Mouse (Mus musculus): Measurements from ENCODE around the gene Kdm6a. TPM values are rescaled to one million over a fixed set of nuclear protein-coding genes. Genes with fewer than 3 reads are reported as not detected.

Kdm6a gene
- 10 to 100 TPM; 60.1 to 96.8 TPM for total RNA-seq (2021)
- long read RNA-seq, experiment 1: 0 reads
- long read RNA-seq, experiment 2, full-length matches to known transcripts: 2 of 24 reads
- long read RNA-seq, experiment 2, partial matches to known transcripts: 16 of 24 reads
- long read RNA-seq, experiment 2, other reads (novel, unspliced or antisense): 6 of 24 reads

DNA sequence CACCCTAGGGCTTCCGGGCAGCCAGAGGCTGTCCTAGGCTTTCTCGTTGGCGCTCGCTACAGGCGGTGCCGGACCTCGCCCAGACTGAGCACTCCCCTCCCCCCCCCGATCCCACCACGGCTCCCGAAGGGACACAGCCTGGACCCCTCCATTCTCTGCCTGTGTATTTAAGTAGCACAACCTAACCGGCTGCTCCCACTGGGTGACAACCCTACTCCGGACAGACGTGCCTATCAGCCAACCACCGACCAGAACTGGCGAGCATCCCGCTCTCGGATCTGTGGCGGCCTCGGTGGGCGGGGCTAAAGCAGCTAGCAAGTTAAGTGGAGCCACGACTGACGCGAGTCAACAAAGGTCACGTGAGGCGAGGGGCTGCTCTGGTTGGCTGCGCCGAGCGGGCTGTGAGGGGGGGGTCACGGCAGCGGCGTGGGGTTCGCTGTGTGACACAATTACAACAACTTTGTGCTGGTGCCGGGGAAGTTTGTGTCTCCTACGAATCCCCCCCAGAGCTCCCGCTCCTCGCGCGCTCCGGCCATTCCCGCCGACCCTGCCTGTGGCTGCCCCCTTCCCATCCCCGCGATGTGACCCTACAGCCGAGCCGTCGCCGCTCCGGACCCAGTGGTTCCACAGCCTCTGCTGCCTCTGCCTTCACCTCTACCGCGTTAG lies at the start of gene Kdm6a:
Kdm6a (plus strand) TSS at position 384 of the 666 bp plus-strand sequence.
- peak; percentile 91 to 97 for DNase-seq (ENCODE audit: low spot score in 2 of 2)

DNA sequence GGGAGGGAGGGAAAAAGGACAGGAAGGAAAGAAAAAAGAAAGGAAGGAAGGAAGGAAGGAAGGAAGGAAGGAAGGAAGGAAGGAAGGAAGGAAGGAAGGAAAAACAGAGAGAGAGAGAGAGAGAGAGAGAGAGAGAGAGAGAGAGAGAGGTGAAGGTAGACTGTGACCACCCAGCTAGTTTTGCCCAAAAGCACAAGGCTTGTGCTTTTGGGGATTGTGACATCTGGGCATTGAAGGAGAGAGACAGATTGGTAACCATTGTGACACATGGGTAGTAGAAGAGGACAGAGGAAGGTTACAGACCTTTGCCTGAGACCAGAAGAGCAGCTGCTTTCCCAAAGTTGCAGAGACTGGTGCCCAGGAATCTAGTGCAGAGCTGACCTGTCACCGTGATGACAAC lies 16.8 kb upstream of the Kdm6a start, which contains the start of gene Dusp21:
Dusp21 (plus strand) TSS at position 301 of the 400 bp plus-strand sequence.
- DNase-seq (ENCODE audit: low spot score in 2 of 2): no peak

DNA sequence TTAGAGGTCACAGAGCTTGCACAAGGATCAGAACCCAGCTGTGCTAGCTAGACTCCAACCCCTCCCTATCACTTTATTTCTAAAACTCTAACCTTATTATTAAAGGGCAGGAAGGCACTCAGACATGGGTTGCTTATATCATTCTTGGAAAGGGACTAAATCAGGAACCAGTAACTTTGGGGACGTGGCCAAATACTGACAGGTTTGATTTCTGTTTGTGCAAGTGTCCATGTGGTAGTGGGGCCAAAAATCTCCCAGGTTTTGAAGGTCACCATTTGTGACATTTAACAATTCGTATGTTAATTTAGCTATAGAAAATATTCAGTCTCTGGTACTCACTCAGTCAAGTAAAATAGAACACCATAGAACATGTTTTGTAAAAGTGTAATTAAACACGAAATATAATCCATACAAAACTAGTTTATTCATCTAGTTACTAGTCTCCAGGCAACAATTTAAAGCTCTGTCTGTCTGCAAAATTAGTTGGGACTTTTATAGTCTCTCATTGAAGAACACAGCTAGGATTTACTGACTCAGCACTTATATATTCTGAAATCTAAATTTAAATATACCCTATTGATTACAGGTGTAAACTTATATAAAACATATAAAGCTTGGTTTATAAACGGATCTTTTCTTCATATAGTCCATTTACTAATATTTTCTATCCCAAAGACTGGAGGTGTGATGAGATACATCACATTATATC lies 1.5 kb upstream of the Kdm6a start:
- DNase-seq (ENCODE audit: low spot score in 2 of 2): no peak

DNA sequence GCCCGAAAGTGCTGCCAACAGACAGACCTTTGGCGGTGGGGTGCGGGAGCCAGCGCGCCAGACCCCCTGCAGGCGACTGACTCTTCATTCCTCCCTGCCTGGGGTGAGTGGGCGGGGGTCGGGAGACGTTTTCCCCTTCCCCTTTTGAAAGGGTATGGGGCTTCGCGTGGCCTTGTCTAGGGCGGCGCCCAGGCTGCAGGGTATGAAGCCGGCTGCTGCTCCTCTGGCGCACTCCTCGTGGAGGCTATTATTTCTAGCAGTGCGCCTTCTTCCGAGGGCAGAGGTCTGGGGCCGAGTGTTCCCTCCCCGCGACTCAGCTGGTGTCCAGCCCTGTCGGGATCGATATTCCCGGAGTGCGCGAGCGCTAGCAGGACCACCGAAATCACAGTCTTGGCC lies 581 bp upstream of the Kdm6a start:
- DNase-seq (ENCODE audit: low spot score in 2 of 2): no peak

DNA sequence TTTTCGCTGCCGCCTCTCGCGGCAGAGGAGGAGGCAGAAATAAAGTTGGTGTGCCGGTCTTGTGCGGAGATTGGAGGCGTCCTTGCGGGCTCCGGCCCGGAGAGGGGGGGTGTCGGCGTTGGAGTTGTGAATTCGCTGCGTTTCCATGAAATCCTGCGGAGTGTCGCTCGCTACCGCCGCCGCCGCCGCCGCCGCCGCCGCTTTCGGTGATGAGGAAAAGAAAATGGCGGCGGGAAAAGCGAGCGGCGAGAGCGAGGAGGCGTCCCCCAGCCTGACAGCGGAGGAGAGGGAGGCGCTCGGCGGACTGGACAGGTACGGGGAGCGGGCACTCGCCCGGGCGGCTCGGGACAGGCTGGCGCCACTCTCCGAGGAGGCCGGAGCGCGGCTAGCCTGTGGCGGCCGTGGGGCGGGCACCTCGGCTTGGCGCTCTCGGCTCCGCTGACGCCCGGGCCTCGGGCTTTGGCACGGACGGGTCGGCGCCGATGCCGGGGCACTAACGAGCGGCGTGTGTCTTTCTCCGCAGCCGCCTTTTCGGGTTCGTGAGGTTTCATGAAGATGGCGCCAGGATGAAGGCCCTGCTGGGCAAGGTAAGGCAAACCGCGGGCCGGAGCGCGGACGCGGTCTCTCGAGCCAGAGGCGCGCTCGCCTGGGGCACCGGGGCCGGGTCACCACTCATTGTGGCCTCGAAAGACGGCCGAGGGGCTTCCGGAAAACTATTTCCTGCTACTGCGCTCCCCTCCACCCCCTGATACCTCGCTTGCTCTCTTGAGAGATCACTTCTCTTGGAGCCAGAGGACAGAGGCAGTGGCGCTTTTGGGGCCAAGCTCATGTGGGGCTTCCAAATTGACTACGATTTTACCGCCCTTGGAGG lies 721 bp downstream of the Kdm6a start:
- peak; percentile 16 to 38 for DNase-seq (ENCODE audit: low spot score in 2 of 2)

DNA sequence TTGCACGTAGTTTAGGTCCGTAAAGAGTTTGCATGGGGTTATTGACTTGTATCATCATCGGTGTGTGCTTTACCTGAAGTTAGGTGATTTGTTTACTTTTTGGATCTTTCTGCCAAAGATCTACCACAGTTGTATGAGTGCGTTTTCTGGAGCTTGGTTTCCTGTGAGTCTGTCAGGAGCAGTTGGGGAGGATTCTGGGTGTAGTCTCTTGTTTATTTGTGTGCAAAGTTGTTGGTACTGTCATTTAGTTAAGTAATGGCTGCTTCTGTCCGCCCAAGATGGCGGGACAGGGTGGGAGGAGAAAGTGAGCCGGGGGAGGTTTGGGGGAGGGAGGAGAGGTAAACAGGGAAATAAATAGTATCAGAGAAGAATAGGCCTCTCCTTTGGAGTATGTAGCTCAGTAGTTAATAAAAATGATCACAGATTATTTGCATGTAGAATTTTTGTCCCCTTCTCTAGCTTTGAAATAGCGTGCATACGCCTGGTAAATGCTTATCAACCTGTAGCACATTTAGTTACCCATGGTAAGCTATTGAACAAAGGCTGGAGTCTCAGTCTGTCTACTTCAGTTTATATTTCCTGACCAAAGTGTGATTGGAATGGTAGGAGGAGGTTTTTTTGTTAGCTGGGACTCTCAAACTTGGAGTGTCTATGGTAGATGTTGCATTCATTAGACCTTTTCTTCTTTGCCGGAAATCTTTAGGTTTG lies 1.7 kb downstream of the Kdm6a start:
- DNase-seq (ENCODE audit: low spot score in 2 of 2): no peak

DNA sequence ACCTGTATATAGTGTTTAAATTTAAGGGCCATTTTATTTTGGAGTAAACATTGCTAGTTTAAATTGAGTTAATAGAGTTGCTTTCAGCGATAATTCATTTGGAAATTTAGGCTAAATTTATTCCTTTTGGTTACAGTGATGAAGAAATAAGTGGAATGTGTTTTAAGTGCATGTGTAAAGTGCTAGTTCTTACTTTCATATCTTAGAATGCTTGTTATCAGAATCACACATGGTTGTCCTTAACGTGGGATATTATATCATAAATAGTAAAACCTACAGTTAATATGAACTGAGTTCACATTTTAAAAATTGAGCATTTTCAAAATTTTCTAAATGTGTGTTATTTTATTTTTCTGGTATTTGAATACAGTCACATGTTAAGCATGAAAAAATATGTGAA lies 2.7 kb downstream of the Kdm6a start:
- DNase-seq (ENCODE audit: low spot score in 2 of 2): no peak

DNA sequence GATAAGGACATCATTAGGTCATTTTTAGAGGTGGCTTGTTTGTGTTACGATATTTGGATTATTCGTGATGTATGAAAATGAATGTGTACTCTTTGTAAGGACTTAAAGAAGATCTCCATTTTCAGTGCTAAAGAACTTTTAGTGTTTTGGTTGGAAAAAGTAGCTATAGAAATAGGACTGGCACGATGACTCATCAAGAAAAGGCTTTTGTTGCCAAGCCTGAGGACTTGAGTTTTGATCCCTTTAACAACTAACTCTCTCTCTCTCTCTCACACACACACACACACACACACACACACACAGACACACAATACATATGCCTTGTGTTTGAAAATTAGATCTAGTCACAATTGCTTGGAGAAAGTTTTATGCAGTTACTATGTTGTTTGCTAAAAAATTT lies 4.6 kb downstream of the Kdm6a start:
- no peak for DNase-seq (ENCODE audit: low spot score in 2 of 2)

DNA sequence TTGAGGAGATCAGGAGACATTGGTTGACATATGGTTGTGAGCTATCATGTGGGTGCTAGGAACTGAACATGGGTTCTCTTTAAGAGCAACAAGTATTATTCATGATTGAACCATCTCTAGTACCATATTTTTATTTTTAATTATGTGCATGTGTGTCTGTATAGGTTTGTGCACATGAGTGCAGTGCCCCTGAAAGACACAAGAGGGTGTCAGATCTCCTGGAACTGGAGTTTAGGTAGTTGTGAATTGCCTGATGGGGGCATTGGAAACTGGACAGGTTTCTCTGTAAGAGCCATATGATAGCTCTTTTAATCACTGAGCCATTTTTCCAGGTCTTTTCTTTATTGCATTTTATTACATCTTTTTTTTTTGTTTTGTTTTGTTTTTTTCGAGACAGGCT lies 6.6 kb downstream of the Kdm6a start:
- no peak for DNase-seq (ENCODE audit: low spot score in 2 of 2)

DNA sequence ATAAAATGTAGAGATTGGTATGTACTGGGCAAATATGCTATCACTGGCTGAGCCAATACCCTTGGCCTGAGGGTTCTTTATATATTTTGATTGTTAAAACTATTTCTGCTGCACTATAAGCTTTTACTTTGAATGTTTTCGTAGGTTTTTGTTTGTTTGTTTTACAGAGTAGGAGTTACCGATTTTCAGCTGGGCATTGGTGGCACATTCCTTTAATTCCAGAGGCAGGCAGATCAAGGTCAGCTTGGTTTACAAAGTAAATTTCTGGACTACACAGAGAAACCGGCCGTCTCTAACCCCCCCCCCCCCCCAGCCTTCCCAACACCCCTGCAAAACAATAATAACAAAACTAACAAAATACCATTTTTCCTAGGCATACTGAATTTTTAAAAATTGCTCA lies 12.5 kb downstream of the Kdm6a start:
- no peak for DNase-seq (ENCODE audit: low spot score in 2 of 2)

DNA sequence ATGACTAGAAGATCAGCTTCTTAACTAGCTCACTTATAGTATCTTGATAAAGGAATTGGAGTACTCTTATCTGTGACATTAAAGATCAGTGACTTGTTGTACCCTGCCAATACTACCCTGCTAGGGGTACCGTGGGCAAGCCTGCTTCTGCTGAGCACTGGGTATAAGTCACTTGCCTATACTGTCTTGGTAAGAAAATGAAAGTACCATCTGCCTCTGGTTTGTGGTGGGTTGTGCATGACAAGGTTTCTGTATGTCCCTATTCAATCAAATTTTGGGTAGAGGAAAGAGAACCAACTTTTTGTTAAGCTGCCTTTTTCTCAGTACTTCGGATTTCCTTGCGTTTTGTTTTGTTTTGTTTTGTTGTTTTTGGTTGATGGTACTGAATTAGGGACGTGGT lies 15.4 kb downstream of the Kdm6a start:
- DNase-seq (ENCODE audit: low spot score in 2 of 2): no peak

DNA sequence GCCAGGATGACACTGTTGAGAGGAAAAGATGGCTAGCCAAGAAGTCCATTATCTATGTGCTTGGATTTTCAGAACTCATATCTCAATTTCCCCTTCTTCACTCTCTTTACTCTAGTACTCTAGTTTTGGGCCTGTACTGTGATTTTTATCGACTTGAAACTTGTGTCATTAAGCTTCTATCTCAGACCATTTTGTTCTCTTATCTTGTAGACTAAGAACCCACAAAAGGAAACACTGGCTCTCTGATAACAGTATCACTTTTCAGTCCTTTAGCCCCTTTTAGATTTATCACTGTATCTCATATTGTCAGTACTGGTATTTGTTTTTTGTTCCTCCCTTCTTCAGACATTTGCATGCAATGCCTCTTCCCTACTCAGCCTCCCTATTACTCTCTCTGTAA lies 17.1 kb downstream of the Kdm6a start:
- DNase-seq (ENCODE audit: low spot score in 2 of 2): no peak

DNA sequence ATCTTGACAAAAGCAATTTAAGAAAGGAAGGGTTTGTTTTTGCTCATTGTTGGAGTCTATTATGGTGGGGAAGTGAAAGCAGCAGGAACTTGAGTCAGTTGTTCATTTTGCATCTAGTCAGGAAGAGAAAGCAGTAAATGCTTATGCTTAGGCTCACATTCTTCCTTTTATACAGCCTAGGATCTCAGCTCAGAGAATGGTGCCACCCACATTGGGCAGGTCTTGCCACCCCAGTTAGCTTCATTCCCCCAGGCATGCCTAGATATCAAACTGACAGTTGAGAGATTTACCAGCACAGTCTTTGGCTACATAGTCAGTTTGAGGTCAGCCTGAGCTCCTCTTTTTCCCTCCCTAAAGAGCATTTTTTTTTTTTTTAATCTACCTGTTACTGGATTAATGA lies 24.8 kb downstream of the Kdm6a start:
- no peak for DNase-seq (ENCODE audit: low spot score in 2 of 2)

DNA sequence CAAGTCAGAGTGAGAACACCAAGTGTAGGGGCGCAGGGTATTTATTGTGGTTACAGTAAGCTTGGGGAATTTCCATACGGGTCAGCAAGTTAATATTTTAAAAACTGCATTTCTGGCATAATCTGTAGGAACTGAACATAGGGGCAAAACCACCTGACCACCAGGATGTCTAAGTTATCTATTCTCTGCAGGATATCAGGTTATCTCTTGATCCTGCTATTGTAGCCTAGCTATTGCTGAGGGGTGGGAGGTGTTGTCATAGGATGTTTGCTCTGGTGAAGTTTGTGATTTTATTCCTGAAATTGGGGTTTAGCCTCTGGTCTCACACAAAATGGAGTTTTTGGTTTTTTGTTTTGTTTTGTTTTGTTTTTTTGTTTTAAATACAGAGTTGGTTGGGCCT lies 25.9 kb downstream of the Kdm6a start:
- no peak for DNase-seq (ENCODE audit: low spot score in 2 of 2)

DNA sequence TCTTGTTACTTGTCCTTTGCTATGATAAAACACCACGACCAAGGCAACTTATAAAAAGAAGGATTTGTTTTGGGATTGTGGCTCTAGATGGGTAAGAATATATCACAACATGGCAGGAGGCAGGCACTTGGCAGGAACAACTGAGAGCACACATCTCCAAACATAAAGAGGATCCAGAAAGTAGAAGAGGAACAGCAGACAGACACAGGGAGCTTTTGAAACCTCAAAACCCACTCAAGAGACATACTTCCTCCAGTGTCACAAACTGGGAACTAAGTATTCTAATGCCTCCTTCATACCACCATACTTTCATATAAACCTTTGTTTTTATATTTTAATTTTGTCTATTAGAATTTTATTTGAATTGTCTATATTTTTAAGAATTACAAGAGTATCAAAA lies 77.2 kb downstream of the Kdm6a start:
- DNase-seq (ENCODE audit: low spot score in 2 of 2): no peak

DNA sequence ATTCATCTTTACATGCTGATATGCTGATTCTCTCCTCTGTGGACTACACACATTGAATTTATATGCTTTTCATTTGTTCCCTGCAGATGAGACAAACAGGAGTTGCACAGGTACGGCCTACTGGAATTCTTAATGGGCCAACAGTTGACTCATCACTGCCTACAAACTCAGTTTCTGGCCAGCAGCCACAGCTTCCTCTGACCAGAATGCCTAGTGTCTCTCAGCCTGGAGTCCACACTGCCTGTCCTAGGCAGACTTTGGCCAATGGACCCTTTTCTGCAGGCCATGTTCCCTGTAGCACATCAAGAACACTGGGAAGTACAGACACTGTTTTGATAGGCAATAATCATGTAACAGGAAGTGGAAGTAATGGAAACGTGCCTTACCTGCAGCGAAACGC lies 88.2 kb downstream of the Kdm6a start:
- no peak for DNase-seq (ENCODE audit: low spot score in 2 of 2)

DNA sequence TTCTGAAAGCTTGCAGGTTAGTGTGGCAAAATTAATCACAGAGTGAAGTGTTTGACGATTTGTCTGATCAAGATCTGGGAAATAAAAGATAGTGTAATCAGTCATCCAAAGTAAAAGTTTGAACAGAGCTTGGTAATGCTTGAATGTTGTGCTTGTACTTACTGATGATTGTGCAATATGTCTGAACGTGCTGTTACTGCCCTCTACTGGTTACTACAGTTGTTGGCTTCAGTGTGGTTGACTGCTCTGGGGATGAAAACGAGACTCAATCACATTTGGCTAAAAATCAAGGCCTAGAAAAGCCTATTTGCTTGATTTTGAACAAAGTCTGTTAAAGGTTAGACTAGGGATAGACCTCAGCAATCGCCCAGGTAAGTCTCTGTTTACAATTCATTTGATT lies 92.4 kb downstream of the Kdm6a start:
- DNase-seq (ENCODE audit: low spot score in 2 of 2): no peak

DNA sequence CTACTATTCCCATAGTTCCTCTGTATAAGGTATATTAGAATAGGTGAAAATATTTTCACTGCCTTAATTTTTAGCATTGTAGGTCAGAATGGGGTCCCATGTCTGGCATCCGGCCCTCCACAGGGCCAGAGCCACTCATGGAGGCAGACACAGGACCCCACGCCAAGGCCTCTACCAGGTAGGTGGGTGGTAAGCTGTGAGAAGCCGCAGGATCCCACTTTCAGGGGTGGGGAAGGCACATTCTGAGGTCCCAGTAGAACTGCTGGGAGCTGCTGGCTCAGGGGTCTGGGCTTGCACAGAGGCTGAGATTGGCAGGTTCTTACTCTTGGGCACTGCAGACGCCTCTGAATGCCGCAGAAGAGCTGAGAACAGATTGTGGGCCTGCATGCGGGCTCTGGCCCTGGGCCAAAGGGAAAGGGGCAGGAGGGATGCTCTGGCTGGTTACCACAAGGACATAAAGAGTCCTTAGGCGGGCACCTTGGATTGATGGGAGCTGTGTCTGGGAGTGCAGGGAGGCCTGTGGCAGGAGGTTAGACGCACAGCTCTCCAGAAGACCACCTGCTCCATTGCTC lies 95.9 kb downstream of the Kdm6a start:
- DNase-seq (ENCODE audit: low spot score in 2 of 2): no peak

DNA sequence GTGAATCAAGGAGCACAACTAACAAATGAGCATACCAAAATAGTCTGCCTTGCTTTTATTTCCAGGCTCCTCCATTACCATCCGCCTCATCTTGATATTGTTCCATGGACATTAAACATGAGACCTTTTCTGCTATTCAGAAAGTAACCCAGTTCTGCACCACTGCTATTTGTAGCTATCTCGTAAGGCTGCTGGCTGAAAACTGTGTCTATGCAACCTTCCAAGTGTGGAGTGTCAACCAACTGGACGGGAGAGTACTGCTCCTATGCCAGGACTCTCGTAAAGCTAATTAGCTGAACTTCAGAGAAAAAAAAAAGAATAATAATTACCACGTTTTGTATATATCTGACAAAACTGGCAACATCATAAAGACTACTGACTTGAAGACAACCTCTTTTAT lies 116.2 kb downstream of the Kdm6a start:
- DNase-seq (ENCODE audit: low spot score in 2 of 2): no peak

DNA sequence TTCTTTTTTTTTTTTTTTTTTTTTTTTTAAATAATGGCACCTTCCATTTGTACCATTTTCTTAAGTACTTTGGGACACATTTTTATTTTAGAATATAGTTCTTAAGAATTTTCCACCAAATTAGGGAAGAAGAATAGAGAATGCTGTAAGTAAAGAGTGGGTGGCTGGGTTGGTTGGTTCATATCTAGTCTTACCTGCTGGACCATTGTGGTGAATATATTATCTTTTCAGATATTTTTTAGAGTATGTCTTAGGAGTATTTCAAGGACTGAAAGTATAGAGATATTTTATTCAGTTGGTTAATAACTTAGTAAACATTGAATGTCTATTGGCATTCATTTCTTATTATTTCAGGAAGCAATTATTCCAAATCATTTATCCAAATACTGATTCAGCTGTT lies 117.8 kb downstream of the Kdm6a start:
- no peak for DNase-seq (ENCODE audit: low spot score in 2 of 2)

Data from adrenal gland, postnatal 4 days (tissue).